In genomic region chr12:107572586-107572985, GRCm38 (mm10) we compare ENCODE assay signal across 17 mouse cellular contexts.
"Had no signal": no experiment of that assay in that cellular context is flagged by ENCODE, and none has a peak within 500 bp of the region (broad histone marks: within the 10 kb centered on the region; RNA-seq: fewer than 3 reads in every experiment).

No protein-coding gene starts in this region.

- ATAC-seq: liver, embryonic 12.5 days; midbrain, embryonic 15.5 days had no signal

- H3K9me3 ChIP-seq: limb, embryonic 15.5 days; liver, embryonic 12.5 days; midbrain, embryonic 12.5 days; midbrain, embryonic 15.5 days; neural tube, embryonic 13.5 days; neural tube, embryonic 15.5 days had no signal

- H3K9ac ChIP-seq: limb, embryonic 15.5 days; liver, embryonic 12.5 days; liver, embryonic 14.5 days; lung, embryonic 14.5 days; midbrain, embryonic 12.5 days; midbrain, embryonic 15.5 days; neural tube, embryonic 13.5 days; neural tube, embryonic 15.5 days had no signal

- DNase-seq: lung, adult 18-20 months; lung, embryonic 14.5 days; lung, postnatal 10 days; retina, postnatal 1 day; right cerebral cortex, adult 18-20 months; right cerebral cortex, postnatal 25 days; right cerebral cortex, postnatal 4 days; spleen, adult 18-20 months had no signal

- H3K4me1 ChIP-seq: limb, embryonic 15.5 days; liver, embryonic 12.5 days; megakaryocyte, embryonic 14.5 days; midbrain, embryonic 12.5 days; neural tube, embryonic 15.5 days had no signal

- H3K4me3 ChIP-seq: limb, embryonic 15.5 days; liver, embryonic 12.5 days; megakaryocyte, embryonic 14.5 days; midbrain, embryonic 12.5 days; midbrain, embryonic 15.5 days; neural tube, embryonic 13.5 days; neural tube, embryonic 15.5 days had no signal

- H3K4me2 ChIP-seq: limb, embryonic 15.5 days; liver, embryonic 12.5 days; lung, embryonic 14.5 days; midbrain, embryonic 12.5 days; midbrain, embryonic 15.5 days; neural tube, embryonic 13.5 days; neural tube, embryonic 15.5 days had no signal

- H3K27ac ChIP-seq: limb, embryonic 15.5 days; liver, embryonic 12.5 days; liver, embryonic 14.5 days; macrophage; midbrain, embryonic 12.5 days; midbrain, embryonic 15.5 days; neural tube, embryonic 13.5 days; neural tube, embryonic 15.5 days had no signal

- H3K27me3 ChIP-seq: limb, embryonic 15.5 days; liver, embryonic 12.5 days; megakaryocyte, embryonic 14.5 days; midbrain, embryonic 12.5 days; midbrain, embryonic 15.5 days; neural tube, embryonic 13.5 days; neural tube, embryonic 15.5 days had no signal

- H3K36me3 ChIP-seq: limb, embryonic 15.5 days; liver, embryonic 12.5 days; midbrain, embryonic 12.5 days; midbrain, embryonic 15.5 days; neural tube, embryonic 13.5 days; neural tube, embryonic 15.5 days had no signal
